Mouse (Mus musculus) C2C12 (cell line): ENCODE measurements around the gene Nomo1. TPM values are rescaled to one million over a fixed set of nuclear protein-coding genes. Genes with fewer than 3 reads are reported as not detected.

Source experiments
- H3K27me3 ChIP-seq: one replicate; pipeline ENCODE4 v1.6.1; 2011; ENCODE audit not compliant: control insufficient read depth, insufficient read depth, insufficient read length
- H3K36me3 ChIP-seq: one replicate; pipeline ENCODE4 v1.6.1; 2011; ENCODE audit not compliant: control insufficient read depth, insufficient read depth
- H3K4me3 ChIP-seq: one replicate; pipeline ENCODE4 v1.5.1; 2011; ENCODE audit warnings: mild to moderate bottlenecking, control low read depth; ENCODE audit not compliant: poor library complexity, insufficient read depth, severe bottlenecking
- H3K79me2 ChIP-seq: one replicate; pipeline ENCODE4 v1.6.1; 2011; ENCODE audit not compliant: control insufficient read depth, insufficient read depth
- H3K79me3 ChIP-seq: one replicate; pipeline ENCODE4 v1.6.1; 2011; ENCODE audit warnings: low read depth, control low read depth
- H3ac ChIP-seq: one replicate; pipeline ENCODE3; 2011; ENCODE audit warnings: low read depth; ENCODE audit not compliant: control insufficient read depth, insufficient read length
- CEBPB ChIP-seq: IDR thresholded peaks from one replicate; pipeline ENCODE4 v1.6.1; 2011; ENCODE audit warnings: low read depth, mild to moderate bottlenecking, control low read depth, moderate library complexity
- CTCF ChIP-seq: IDR thresholded peaks from one replicate; pipeline ENCODE4 v1.5.1; 2011; ENCODE audit not compliant: control insufficient read depth, insufficient read depth, insufficient read length
- FOSL1 ChIP-seq: IDR thresholded peaks from one replicate; pipeline ENCODE4 v1.8.0; 2011; ENCODE audit warnings: mild to moderate bottlenecking, low read length; ENCODE audit not compliant: poor library complexity, insufficient read depth, severe bottlenecking
- MAX ChIP-seq: IDR thresholded peaks from one replicate; pipeline ENCODE4 v1.6.1; 2011; ENCODE audit warnings: mild to moderate bottlenecking, control low read depth
- MYOD1 ChIP-seq: IDR thresholded peaks from one replicate; pipeline ENCODE4 v1.6.1; 2011; ENCODE audit warnings: low read depth; ENCODE audit not compliant: control insufficient read depth, insufficient read length
- MYOG ChIP-seq: IDR thresholded peaks from one replicate; pipeline ENCODE4 v1.6.1; 2011; ENCODE audit not compliant: control insufficient read depth, insufficient read length; ENCODE audit errors: extremely low read depth
- USF1 ChIP-seq: IDR thresholded peaks from one replicate; pipeline ENCODE4 v1.6.1; 2011; ENCODE audit warnings: low read depth, mild to moderate bottlenecking, control low read depth, moderate library complexity
- polyA plus RNA-seq: library from polyadenylated mRNA; unstranded; fragments of >200 nt; fragmentation: generic; extraction: Trizol; gene quantifications from one replicate; pipeline ENCODE4 v1.2.1, GENCODE M21; 2012; ENCODE audit warnings: missing spikeins

Gene Nomo1
- polyA plus RNA-seq, 1 experiment: 67.6 TPM

- H3K36me3 ChIP-seq: no peaks in the 10 kb centered on the region
- no peak overlapping the region for H3K4me3 ChIP-seq
- H3ac ChIP-seq: no peak overlapping the region
- no peaks in the 10 kb centered on the region for H3K27me3 ChIP-seq
- no peaks in the 10 kb centered on the region for H3K79me3 ChIP-seq
- TF ChIP-seq MYOG (no peak), USF1 (no peak), MAX (no peak), FOSL1 (no peak), CEBPB (no peak), CTCF (no peak), MYOD1 (no peak)
- H3K79me2 ChIP-seq: no peaks in the 10 kb centered on the region
Measured at GRCm38 (mm10) chr7:46025436-46025835, 8.1 kb upstream of the Nomo1 start.

- Histone ChIP-seq H3K4me3 (no peak overlapping the region), H3K79me3 (no peaks in the 10 kb centered on the region), H3K79me2 (no peaks in the 10 kb centered on the region), H3ac (no peak overlapping the region), H3K27me3 (no peaks in the 10 kb centered on the region), H3K36me3 (no peaks in the 10 kb centered on the region)
- TF ChIP-seq USF1 (no peak), FOSL1 (no peak), CTCF (no peak), MYOD1 (no peak), CEBPB (no peak), MYOG (no peak)
Measured at GRCm38 (mm10) chr7:46028681-46029080, 4.8 kb upstream of the Nomo1 start.

GRCm38 (mm10) chr7:46029299-46030144 lies 4.0 kb upstream of the Nomo1 start:
- Histone ChIP-seq H3K27me3 (no peaks in the 10 kb centered on the region), H3K79me2 (peaks cover 7% of the 10 kb centered on the region), H3K4me3 (no peak overlapping the region), H3ac (no peak overlapping the region), H3K79me3 (peaks cover 6% of the 10 kb centered on the region), H3K36me3 (no peaks in the 10 kb centered on the region)
- TF ChIP-seq CTCF (no peak), MYOG (no peak), USF1 (no peak), MYOD1 (no peak), MAX (no peak), CEBPB (no peak), FOSL1 (no peak)

GRCm38 (mm10) chr7:46030145-46030488 lies 3.4 kb upstream of the Nomo1 start, which contains the start of gene Abcc6:
TSS of gene Abcc6 (minus strand) at chr7:46030302.
- Histone ChIP-seq H3K4me3 (no peak within 1 kb of the TSS), H3K79me2 (peaks cover 11% of the 10 kb centered on the region), H3K36me3 (no peaks in the 10 kb centered on the region), H3ac (no peak within 1 kb of the TSS), H3K27me3 (no peaks in the 10 kb centered on the region), H3K79me3 (peaks cover 8% of the 10 kb centered on the region)
- TF ChIP-seq MAX (no peak), MYOD1 (no peak), USF1 (no peak), MYOG (no peak), FOSL1 (no peak), CEBPB (no peak), CTCF (no peak)

GRCm38 (mm10) chr7:46031075-46031474 lies 2.4 kb upstream of the Nomo1 start:
- H3ac ChIP-seq: no peak overlapping the region
- H3K36me3 ChIP-seq: no peaks in the 10 kb centered on the region
- no peak for TF ChIP-seq MYOG
- TF ChIP-seq USF1: no peak
- TF ChIP-seq MYOD1: no peak
- no peak for TF ChIP-seq FOSL1
- no peak for TF ChIP-seq MAX
- TF ChIP-seq CEBPB: no peak
- TF ChIP-seq CTCF: no peak
- peaks cover 11% of the 10 kb centered on the region for H3K79me2 ChIP-seq
- H3K27me3 ChIP-seq: no peaks in the 10 kb centered on the region
- peaks cover 8% of the 10 kb centered on the region for H3K79me3 ChIP-seq
- H3K4me3 ChIP-seq: no peak overlapping the region
